Mouse (Mus musculus) spleen, embryonic (tissue): ENCODE results near the gene Kcnn4.

Experiments
- CTCF ChIA-PET: fragments of 350-600 bp; sonication (Branson Sonifier 250); formaldehyde crosslinking; loops from one replicate; lab custom pipeline; 2022; lab: Charles Lee

The Kcnn4 gene

DNA sequence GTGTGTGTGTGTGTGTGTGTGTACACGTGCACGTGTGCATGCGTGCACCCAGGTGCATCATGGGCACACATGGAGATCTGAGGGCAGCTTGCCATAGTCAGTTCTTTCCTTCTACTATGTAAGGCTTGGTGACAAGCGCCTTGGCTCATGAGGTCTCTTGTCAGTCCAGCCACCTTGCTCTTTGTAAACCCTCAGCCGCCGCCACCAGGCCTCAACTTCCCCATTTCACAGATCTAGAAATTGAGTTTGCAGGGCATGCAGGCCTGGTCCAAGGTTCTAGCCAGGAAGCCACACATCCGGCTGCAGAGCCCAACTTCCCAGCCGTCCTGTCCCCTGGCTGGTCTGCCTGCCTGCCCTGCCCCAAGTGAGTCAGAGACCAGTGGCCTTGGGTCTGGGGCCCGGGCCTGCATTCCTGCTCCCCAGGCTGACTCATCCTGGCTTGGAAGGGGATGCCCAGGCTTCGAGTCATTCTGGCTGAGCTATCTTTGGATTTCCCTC is 17.0 kb downstream of the Kcnn4 start:
- CTCF ChIA-PET: no interaction called here

- CTCF ChIA-PET: no interaction called here
Measured at GRCm38 (mm10) chr7:24389516-24390187, 19.6 kb downstream of the Kcnn4 start.

- CTCF ChIA-PET: no interaction called here
Measured at GRCm38 (mm10) chr7:24390512-24390911, 20.4 kb downstream of the Kcnn4 start.

DNA sequence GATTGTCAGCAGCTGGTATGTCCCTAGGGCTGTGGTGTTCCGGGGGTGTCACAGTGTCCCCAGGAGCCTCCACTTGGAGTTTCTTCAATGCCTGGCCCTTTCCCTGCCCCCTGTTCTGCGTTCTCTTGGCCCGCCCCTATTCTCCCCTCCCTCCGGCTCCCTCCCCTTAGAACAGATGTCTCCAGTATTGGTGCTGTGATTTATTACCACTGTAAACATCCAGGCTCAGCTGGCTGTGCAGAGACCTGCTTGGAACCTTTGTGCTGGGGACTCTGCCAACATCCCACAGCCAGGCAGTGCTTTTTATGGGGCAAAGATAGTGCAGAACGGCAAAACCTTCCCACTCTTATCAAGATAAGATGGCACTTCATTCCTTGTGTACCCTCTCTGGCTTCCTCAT is 21.0 kb downstream of the Kcnn4 start:
- CTCF ChIA-PET: no interaction called here

GRCm38 (mm10) chr7:24391687-24392086 is 21.6 kb downstream of the Kcnn4 start:
- CTCF ChIA-PET: no interaction called here

DNA sequence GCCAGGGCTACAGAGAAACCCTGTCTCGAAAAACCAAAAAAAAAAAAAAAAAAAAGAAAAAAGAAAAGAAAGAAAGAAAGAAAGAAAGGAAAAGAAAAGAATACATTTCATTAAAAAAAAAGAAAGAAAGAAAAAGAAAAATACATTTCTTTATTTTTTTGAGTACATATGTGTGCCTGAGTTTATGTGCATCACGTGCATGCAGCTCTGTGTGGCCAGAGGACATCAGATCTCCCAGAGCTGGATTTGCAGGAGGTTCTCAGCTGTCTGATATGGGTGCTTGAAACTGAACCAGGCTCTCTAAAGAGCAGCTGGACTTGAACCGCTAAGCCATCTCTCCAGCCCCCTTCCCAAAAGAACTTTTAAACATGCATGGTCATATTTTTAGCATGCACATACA is 24.0 kb downstream of the Kcnn4 start:
- CTCF ChIA-PET: no interaction called here

DNA sequence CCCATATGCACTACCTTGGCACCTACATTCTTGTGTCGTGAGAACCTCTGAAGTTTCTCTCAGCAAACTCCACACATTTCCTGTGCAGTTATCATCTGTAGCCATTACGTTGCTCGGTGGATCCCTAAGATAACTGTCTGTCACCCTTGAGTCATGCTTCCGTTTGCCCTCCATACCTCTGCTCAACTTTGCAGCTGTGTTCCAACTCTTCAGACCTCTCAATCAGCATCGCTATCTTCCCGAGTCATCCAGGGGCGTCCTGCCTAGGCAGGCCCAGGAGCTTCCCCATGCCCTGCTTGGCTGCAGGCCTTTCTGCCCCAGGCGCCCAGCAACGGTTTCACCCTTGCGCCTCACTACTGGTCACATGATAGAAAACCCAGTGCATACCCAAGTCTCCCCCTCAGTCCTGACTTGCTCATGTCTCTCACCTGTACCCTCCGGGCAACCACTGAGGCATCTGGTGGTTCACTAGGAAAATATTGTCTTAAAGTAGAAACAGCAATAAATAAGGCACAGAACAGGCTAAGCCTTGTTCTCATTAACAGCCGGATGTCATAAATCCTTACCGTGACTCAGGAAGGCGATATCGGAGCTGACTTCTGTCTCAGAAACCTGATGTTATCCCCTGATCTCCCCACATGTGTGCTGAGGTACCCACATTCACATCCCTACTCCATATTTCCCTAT is 24.6 kb downstream of the Kcnn4 start:
- CTCF ChIA-PET: no interaction called here

DNA sequence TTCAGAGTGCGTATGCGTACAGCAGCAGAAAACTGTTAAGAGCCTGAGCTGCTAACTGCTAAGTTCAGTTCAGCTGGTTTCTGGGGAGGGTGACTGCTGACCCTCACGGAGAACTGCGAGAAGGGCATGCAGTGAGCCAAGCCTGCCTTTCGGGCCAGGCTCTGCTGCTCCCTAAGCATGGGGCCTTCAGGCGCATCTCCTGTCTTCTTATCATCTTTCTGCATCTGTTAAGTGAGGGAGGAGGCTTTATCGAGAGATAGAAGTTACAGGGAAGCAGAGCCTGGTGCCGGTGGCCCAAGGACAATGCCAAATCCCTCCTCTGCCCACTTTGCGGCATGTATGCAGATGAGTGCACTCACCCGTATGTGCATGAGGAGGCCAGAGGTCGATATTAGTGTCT is 26.8 kb downstream of the Kcnn4 start:
- CTCF ChIA-PET: no interaction called here

DNA sequence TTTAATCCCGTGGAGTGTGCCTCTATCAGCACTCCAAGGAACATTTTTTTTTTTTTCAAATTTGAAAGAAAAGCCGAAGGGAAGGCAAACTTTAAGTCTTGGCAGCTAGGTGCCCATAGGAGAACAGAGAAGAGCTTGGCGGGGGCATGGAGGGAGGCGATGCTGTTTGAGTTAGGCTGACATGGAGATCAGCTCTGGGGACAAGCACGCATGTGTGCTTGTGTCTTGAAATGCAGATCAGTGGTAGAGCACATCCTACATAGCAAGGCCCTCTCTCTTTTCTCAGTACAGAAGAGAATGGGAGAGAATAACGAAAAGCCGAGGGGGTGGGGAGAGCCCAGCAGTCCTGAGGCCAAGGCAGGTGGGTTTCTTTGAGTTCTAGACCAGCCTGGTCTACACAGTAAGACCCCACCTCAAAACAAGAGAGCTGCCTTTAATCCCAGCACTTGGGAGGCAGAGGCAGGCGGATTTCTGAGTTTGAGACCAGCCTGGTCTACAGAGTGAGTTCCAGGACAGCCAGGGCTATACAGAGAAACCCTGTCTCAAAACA is 28.4 kb downstream of the Kcnn4 start:
- CTCF ChIA-PET: interaction anchor here (0.6 to 0.7 kb wide), 2 partner anchors 31 to 53 kb away, joined by 3 to 4 read pairs; no protein-coding TSS in a partner anchor

DNA sequence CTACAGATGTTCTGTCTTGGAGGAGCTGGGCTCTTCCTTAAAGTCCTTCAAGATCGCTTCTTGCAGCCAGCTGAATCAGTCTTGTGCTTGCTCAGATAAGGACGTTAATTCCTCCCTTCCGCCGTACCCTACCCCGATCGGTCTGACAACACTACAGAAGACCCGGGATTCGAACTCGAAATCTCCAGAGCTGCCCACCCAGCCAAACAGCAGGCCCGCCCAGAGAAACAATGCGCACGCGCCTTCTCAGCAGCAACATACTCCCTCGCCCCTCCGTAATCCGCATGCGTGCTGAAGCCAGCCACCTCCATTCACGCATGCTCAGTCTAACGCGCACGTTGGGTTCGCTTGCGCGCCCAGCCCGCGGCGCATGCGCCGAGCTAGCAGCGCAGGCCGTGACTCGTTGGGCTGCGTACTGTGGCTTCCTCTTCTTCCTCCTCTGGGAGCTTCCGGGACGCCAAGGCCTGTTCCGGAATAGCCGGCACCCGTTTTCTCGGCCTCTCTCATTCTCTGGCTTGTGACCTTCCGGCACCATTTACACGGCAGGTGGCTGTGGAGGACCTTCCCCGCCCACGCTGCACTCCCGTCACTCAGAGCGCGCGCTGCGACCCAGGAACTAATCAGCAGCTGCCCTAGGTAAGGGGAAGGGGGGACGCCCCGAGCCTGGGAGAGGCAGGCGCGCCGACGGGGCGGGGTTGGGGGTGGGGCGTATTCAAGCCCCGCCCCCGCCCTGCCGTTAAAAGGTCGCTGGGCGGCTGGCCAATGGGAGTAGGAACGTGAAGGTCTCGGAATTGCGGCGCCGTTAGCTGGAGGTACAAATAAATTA is 29.4 kb downstream of the Kcnn4 start, which contains the start of gene Smg9:
TSS of gene Smg9 (plus strand) at position 364 of the 826 bp plus-strand sequence.
- CTCF ChIA-PET: interaction anchor here (0.6 to 0.8 kb wide), 2 partner anchors 16 to 52 kb away, joined by 3 read pairs; no protein-coding TSS in a partner anchor

DNA sequence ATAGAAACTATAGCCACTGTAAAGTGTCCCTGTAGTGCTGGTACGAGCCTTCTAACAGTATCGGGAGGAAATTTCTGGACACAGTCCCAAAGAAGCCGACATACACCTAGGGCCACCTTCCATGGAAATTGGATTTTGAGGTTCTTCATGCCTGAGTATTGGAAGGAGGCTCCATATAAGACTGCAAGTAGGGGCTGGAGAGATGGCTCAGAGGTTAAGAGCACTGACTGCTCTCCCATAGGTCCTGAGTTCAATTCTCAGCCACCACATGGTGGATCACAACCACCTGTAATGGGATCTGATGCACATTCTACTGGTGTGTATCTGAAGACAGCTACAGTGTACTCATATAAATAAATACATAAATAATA is 30.0 kb downstream of the Kcnn4 start:
- CTCF ChIA-PET: interaction anchor here (0.6 to 0.8 kb wide), 2 partner anchors 17 to 74 kb away, joined by 3 read pairs; no protein-coding TSS in a partner anchor

DNA sequence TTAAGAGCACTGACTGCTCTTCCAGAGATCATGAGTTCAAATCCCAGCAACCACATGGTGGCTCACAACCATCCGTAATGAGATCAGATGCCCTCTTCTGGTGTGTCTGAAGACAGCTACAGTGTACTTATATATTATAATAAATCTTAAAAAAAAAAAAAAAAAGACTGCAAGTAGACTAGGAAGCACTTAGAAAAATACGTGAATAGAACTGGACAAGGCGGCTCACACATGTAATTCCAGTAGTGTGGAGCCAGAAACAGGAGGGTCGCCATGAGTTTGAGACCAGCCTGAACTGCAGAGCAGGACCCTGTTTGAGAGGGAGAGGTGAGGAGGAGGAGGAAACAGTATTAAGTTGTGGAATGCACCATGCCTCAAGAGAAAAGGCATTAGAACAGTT is 30.4 kb downstream of the Kcnn4 start:
- CTCF ChIA-PET: interaction anchor here (0.6 kb wide), 1 partner anchor 73 kb away, joined by 3 read pairs; no protein-coding TSS in a partner anchor

- CTCF ChIA-PET: interaction anchor here (0.6 to 1.2 kb wide), 2 partner anchors 37 to 39 kb away, joined by 3 read pairs; no protein-coding TSS in a partner anchor
Measured at GRCm38 (mm10) chr7:24402851-24403250, 32.8 kb downstream of the Kcnn4 start.

DNA sequence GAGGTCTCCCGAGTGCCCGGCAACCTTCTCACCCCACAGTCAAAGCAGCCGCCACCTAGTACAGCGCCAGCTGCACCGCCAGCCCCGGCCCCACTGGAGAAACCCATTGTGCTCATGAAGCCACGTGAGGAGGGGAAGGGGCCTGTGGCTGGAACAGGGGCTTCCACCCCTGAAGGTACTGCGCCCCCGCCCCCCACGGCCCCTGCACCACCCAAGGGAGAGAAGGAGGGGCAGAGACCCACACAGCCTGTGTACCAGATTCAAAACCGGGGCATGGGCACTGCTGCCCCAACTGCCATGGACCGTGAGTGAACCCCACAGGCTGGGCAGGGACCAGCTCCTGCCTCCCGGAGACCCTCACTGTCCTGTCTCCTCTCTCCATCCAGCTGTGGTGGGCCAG is 35.6 kb downstream of the Kcnn4 start:
- CTCF ChIA-PET: no interaction called here

- CTCF ChIA-PET: interaction anchor here (0.5 kb wide), 1 partner anchor 43 kb away, joined by 10 read pairs; no protein-coding TSS in a partner anchor
Measured at GRCm38 (mm10) chr7:24406528-24407344, 36.7 kb downstream of the Kcnn4 start.

DNA sequence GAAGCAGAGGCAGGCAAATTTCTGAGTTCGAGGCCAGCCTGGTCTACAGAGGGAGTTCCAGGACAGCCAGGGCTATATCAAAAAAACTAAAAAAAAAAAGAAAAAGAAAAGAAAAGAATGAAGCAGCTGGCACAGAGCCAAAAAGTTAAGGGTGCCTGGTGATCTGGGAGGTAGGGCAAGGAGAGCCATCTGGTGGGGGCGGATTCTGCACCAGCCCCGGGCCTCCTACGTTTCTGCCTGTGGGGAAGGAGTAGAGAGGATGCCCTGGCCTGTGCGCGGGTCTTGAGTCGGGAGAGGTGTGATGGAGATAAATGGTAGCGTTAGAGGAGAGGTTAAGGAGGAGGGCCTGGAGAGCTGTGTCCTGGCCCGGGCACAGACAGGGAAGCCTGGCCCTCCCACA is 38.1 kb downstream of the Kcnn4 start:
- CTCF ChIA-PET: no interaction called here

- CTCF ChIA-PET: no interaction called here
Measured at GRCm38 (mm10) chr7:24410123-24410522, 40.1 kb downstream of the Kcnn4 start.

DNA sequence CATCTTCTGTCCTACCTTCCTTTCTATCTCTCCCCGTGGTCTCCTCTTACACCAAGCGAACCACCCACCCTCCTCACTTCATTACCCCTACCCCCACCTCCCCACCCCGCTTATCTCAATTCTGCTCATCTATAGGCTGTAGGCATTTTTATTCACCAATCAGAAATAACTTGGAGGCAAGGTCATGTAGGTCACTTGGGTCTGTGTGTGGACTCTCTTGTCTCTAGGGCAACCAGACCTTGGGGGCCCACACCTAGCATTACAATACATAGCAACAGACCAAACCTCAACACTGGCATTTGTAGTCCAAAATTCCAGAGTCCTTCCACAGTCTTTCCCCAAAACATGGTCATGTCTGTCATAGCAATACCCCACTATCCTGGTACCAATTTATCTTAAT is 40.8 kb downstream of the Kcnn4 start:
- CTCF ChIA-PET: no interaction called here

DNA sequence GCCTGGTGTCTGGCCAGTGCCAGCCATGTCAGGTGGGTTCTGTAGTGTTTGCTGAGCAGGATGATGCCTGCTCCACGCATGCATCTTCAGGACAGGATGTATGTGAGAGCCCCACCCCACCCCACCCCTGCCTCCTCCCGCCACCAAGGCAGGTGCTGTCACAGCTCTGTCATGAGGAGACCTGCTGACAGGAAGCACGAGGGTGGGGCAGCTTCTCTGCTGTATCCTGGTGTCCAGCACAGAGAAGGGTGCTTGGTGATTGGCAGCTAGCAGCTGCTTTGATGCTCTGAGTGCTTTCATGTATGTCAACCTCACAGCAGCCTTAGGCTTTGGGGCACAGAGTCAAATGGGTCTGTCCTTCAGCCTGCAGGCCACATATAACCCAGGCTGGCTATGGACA is 43.6 kb downstream of the Kcnn4 start:
- CTCF ChIA-PET: interaction anchor here (0.5 to 1.1 kb wide), 4 partner anchors 10 to 49 kb away, joined by 3 to 13 read pairs (median 4); no protein-coding TSS in a partner anchor

DNA sequence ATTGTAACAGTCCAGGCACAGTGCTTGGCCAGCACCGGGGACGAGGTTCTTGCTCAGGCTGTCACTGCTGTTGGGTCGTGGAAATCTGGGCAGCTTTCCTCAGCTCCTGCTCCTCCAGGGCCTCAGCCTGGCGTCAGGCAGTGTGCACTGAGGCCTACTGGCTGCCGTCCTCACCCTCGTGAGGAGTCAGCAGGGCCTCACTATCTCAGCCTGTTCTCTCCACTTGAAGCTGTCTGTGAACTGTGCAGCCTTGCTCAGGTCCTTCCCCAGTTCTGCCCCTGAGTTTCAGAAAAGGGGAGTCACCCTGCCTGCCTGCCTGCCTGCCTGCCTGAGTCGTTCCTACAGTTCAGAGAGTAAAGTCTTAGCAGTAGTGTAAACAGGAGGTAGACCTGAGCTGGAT is 45.2 kb downstream of the Kcnn4 start:
- CTCF ChIA-PET: interaction anchor here (0.6 to 0.7 kb wide), 2 partner anchors 57 to 186 kb away, joined by 3 to 5 read pairs; no protein-coding TSS in a partner anchor
